Mouse (Mus musculus): ENCODE measurements around the gene Ptprb.

Gene Ptprb

GRCm38 (mm10) chr10:116271470-116271915 is 3.8 kb upstream of the Ptprb start:
- TF ChIP-seq GATA4 (IDR thresholded peaks at IDR 0.05; ENCODE audit: insufficient replicate concordance, low read length) = no peak

GRCm38 (mm10) chr10:116272156-116272555 is 3.2 kb upstream of the Ptprb start:
- no peak for TF ChIP-seq GATA4 (IDR thresholded peaks at IDR 0.05; ENCODE audit: insufficient replicate concordance, low read length)

GRCm38 (mm10) chr10:116286697-116287344 is 11.5 kb downstream of the Ptprb start:
- peak; percentile 36; the same call in 1 of the 2 replicates for TF ChIP-seq GATA4 (IDR thresholded peaks at IDR 0.05; ENCODE audit: insufficient replicate concordance, low read length)

- peak; percentile 97 for TF ChIP-seq GATA4 (IDR thresholded peaks at IDR 0.05; ENCODE audit: insufficient replicate concordance, low read length)
These were observed 12.8 kb downstream of the Ptprb start for GRCm38 (mm10) chr10:116288130-116288529.

- no peak for TF ChIP-seq GATA4 (IDR thresholded peaks at IDR 0.05; ENCODE audit: insufficient replicate concordance, low read length)
These were observed 15.2 kb downstream of the Ptprb start for GRCm38 (mm10) chr10:116290483-116290882.

GRCm38 (mm10) chr10:116291153-116291755 is 15.9 kb downstream of the Ptprb start:
- TF ChIP-seq GATA4 (IDR thresholded peaks at IDR 0.05; ENCODE audit: insufficient replicate concordance, low read length) = no peak

GRCm38 (mm10) chr10:116296439-116296838 is 21.1 kb downstream of the Ptprb start:
- no peak for TF ChIP-seq GATA4 (IDR thresholded peaks at IDR 0.05; ENCODE audit: insufficient replicate concordance, low read length)

- TF ChIP-seq GATA4 (IDR thresholded peaks at IDR 0.05; ENCODE audit: insufficient replicate concordance, low read length) = no peak
These were observed 22.5 kb downstream of the Ptprb start for GRCm38 (mm10) chr10:116297854-116298253.

GRCm38 (mm10) chr10:116300824-116301223 is 25.5 kb downstream of the Ptprb start:
- no peak for TF ChIP-seq GATA4 (IDR thresholded peaks at IDR 0.05; ENCODE audit: insufficient replicate concordance, low read length)

- TF ChIP-seq GATA4 (IDR thresholded peaks at IDR 0.05; ENCODE audit: insufficient replicate concordance, low read length) = peak; percentile 38; the same call in 1 of the 2 replicates
These were observed 25.9 kb downstream of the Ptprb start for GRCm38 (mm10) chr10:116301258-116301657.

GRCm38 (mm10) chr10:116304355-116304754 is 29.0 kb downstream of the Ptprb start:
- TF ChIP-seq GATA4 (IDR thresholded peaks at IDR 0.05; ENCODE audit: insufficient replicate concordance, low read length) = no peak

- TF ChIP-seq GATA4 (IDR thresholded peaks at IDR 0.05; ENCODE audit: insufficient replicate concordance, low read length) = no peak
These were observed 34.1 kb downstream of the Ptprb start for GRCm38 (mm10) chr10:116309460-116309859.

- peak; percentile 96 for TF ChIP-seq GATA4 (IDR thresholded peaks at IDR 0.05; ENCODE audit: insufficient replicate concordance, low read length)
These were observed 35.3 kb downstream of the Ptprb start for GRCm38 (mm10) chr10:116310516-116311210.

- no peak for TF ChIP-seq GATA4 (IDR thresholded peaks at IDR 0.05; ENCODE audit: insufficient replicate concordance, low read length)
These were observed 43.9 kb downstream of the Ptprb start for GRCm38 (mm10) chr10:116319246-116319645.

- TF ChIP-seq GATA4 (IDR thresholded peaks at IDR 0.05; ENCODE audit: insufficient replicate concordance, low read length) = no peak
These were observed 53.8 kb downstream of the Ptprb start for GRCm38 (mm10) chr10:116329086-116329485.

- no peak for TF ChIP-seq GATA4 (IDR thresholded peaks at IDR 0.05; ENCODE audit: insufficient replicate concordance, low read length)
These were observed 55.1 kb downstream of the Ptprb start for GRCm38 (mm10) chr10:116330458-116330857.

All from liver, adult (tissue).